13 mouse cellular contexts compared by ENCODE assay signal in the genomic region with DNA sequence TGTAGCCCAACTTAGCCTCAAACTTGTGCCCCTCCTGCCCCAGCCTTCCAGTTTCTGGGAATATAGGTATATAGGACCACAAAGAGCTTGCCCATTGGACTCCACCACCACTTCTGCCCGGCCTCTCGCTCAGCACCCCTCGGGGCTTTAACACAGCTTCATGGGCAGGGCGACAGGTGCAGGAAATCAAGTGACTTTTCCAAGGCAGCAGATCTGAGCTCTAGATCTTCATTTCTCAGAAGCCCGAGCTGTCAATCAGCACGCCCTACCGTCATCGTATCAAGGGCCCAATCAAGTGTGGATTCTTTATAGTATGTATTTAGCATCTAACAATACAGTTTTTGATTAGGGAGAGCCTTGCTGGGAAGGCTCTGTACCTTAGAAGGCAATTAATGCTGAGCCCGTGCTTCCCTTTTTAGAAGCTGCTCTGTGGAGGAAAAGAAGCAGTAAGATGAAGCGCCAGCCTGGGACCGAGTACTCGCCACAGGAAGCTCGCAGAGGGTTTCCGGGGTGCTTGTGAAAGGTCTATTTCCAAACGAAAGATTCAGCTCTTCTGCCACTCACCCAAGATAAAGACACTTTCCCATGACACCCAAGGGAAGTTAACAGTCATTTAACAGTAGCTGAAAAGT. TPM values are rescaled to one million over a fixed set of nuclear protein-coding genes. Genes with fewer than 3 reads are reported as not detected.
DNase-seq lines count a peak whose midpoint lies in the region; ATAC-seq and TF ChIP-seq lines count a peak whose summit lies in the region.
"Had no signal": no experiment of that assay in that cellular context is flagged by ENCODE, and none has a peak within 500 bp of the region (broad histone marks: within the 10 kb centered on the region; RNA-seq: fewer than 3 reads in every experiment).

No protein-coding gene starts in this region.

- no peak overlapping the region for H3K9ac ChIP-seq in heart, embryonic 14.5 days (ENCODE audit: low read length)
- H3K9ac ChIP-seq in heart, adult 2 months (ENCODE audit: low read depth, low read length) = no peak overlapping the region
- no peak overlapping the region for H3K9ac ChIP-seq in hindbrain, embryonic 16.5 days (ENCODE audit: low read depth, low read length)
- H3K9ac ChIP-seq: forebrain, embryonic 12.5 days; lung, embryonic 14.5 days; midbrain, embryonic 15.5 days had no signal

- no peak for ATAC-seq in heart, embryonic 14.5 days (ENCODE audit: insufficient number of reproducible peaks, insufficient read depth, low FRiP score, low read depth)
- peak; percentile 31 for ATAC-seq in neutrophil, adult 5-6 weeks (ENCODE audit: extremely low read depth, insufficient number of reproducible peaks, low FRiP score, poor library complexity, severe bottlenecking)
- no peak for ATAC-seq in hindbrain, embryonic 16.5 days
- ATAC-seq: midbrain, embryonic 15.5 days had no signal

- DNase-seq in heart, adult 2 months = no peak
- peak; percentile 49 for DNase-seq in CD4-positive helper T cell, adult 2 months (ENCODE audit: low read depth, low spot score)
- DNase-seq in gastrocnemius, postnatal 14 days = no peak
- DNase-seq in cerebellum, postnatal 4 days (ENCODE audit: low spot score in 2 of 2) = no peak
- DNase-seq: adrenal gland, postnatal 10 days; lung, embryonic 14.5 days had no signal

- H3K36me3 ChIP-seq in heart, embryonic 14.5 days (ENCODE audit: control insufficient read depth, insufficient read depth, low read length) = no peaks in the 10 kb centered on the region
- no peaks in the 10 kb centered on the region for H3K36me3 ChIP-seq in heart, adult 2 months (ENCODE audit: control insufficient read depth, insufficient read depth, low read length)
- H3K36me3 ChIP-seq in hindbrain, embryonic 16.5 days (ENCODE audit: control insufficient read depth, insufficient read depth, low read length) = no peaks in the 10 kb centered on the region
- H3K36me3 ChIP-seq: forebrain, embryonic 12.5 days; midbrain, embryonic 15.5 days had no signal

- H3K79me2 ChIP-seq in heart, adult 2 months (replicated peaks; ENCODE audit: control insufficient read depth, insufficient read depth, low read length) = no peaks in the 10 kb centered on the region

- peak overlapping the region; percentile 49 for H3K4me2 ChIP-seq in heart, embryonic 14.5 days (ENCODE audit: low read length)
- H3K4me2 ChIP-seq in hindbrain, embryonic 16.5 days (ENCODE audit: low read length) = no peak overlapping the region
- H3K4me2 ChIP-seq: forebrain, embryonic 12.5 days; lung, embryonic 14.5 days; midbrain, embryonic 15.5 days had no signal

- intact Hi-C loops in heart, adult 2 months (cut with DNase I) = no loop called here
- intact Hi-C loops in gastrocnemius, postnatal 14 days (cut with DNase I; ENCODE audit: low total_unique reads) = no loop called here

- no peak for TF ChIP-seq POLR2A in heart, adult 2 months (IDR thresholded peaks at IDR 0.05; ENCODE audit: insufficient read depth, low read depth, low read length)
- TF ChIP-seq POLR2A in cortical plate, adult 2 months (IDR thresholded peaks at IDR 0.05; ENCODE audit: extremely low read depth, insufficient read depth, low read length) = no peak

- H3K4me1 ChIP-seq in heart, embryonic 14.5 days (ENCODE audit: control insufficient read depth in 2 of 2, insufficient read depth in 2 of 2, low read length in 2 of 2) = peaks cover 0 to 4% of the 10 kb centered on the region in 2 experiments; a peak in 1 of 4 replicates
- H3K4me1 ChIP-seq in heart, adult 2 months (ENCODE audit: control insufficient read depth, insufficient read depth, low read length) = no peaks in the 10 kb centered on the region
- H3K4me1 ChIP-seq in cortical plate, adult 2 months (ENCODE audit: control insufficient read depth, insufficient read depth, low read length) = peaks cover 2% of the 10 kb centered on the region
- no peaks in the 10 kb centered on the region for H3K4me1 ChIP-seq in hindbrain, embryonic 16.5 days (ENCODE audit: control insufficient read depth, insufficient read depth, low read depth, low read length)
- H3K4me1 ChIP-seq: forebrain, embryonic 12.5 days; midbrain, embryonic 15.5 days had no signal

- H3K9me3 ChIP-seq in heart, embryonic 14.5 days (ENCODE audit: control insufficient read depth, low read length) = no peaks in the 10 kb centered on the region
- H3K9me3 ChIP-seq in hindbrain, embryonic 16.5 days (ENCODE audit: control insufficient read depth, low read length) = no peaks in the 10 kb centered on the region
- H3K9me3 ChIP-seq: forebrain, embryonic 12.5 days; midbrain, embryonic 15.5 days had no signal

- no peak for TF ChIP-seq CTCF in heart, adult 2 months (IDR thresholded peaks at IDR 0.05)
- no peak for TF ChIP-seq CTCF in cortical plate, adult 2 months (IDR thresholded peaks at IDR 0.05; ENCODE audit: extremely low read depth, insufficient read depth, low read length)

- H3K27ac ChIP-seq in heart, embryonic 14.5 days (replicated peaks in 1 of 2; ENCODE audit: control insufficient read depth in 1 of 2, insufficient read depth in 1 of 2, low read depth in 2 of 2, low read length in 2 of 2) = 0 out of 4 replicates have a peak overlapping the region, but pooled peaks of 1 of the 2 experiments have one; percentile 19
- H3K27ac ChIP-seq in heart, adult 2 months = no peak overlapping the region
- peak overlapping the region; percentile 88 for H3K27ac ChIP-seq in cortical plate, adult 2 months (ENCODE audit: insufficient read depth, low read length)
- H3K27ac ChIP-seq in hindbrain, embryonic 16.5 days (ENCODE audit: low read depth, low read length) = no peak overlapping the region
- H3K27ac ChIP-seq: forebrain, embryonic 12.5 days; midbrain, embryonic 15.5 days; stomach, postnatal 0 days had no signal

- no peaks in the 10 kb centered on the region for H3K27me3 ChIP-seq in heart, embryonic 14.5 days (ENCODE audit: control insufficient read depth, insufficient read depth, low read length)
- H3K27me3 ChIP-seq in heart, adult 2 months (ENCODE audit: control insufficient read depth, insufficient read depth, low read length) = no peaks in the 10 kb centered on the region
- H3K27me3 ChIP-seq in hindbrain, embryonic 16.5 days (replicated peaks; ENCODE audit: control insufficient read depth, insufficient read depth, low read length) = no peaks in the 10 kb centered on the region
- H3K27me3 ChIP-seq: forebrain, embryonic 12.5 days; midbrain, embryonic 15.5 days had no signal

- no peak overlapping the region for H3K4me3 ChIP-seq in heart, embryonic 14.5 days (ENCODE audit: control insufficient read depth in 1 of 2, insufficient read depth in 1 of 2, low read depth in 1 of 2, low read length in 2 of 2)
- no peak overlapping the region for H3K4me3 ChIP-seq in heart, adult 2 months
- H3K4me3 ChIP-seq in cortical plate, adult 2 months (ENCODE audit: insufficient read depth, low read length) = no peak overlapping the region
- H3K4me3 ChIP-seq in hindbrain, embryonic 16.5 days (ENCODE audit: low read length) = no peak overlapping the region
- H3K4me3 ChIP-seq: forebrain, embryonic 12.5 days; midbrain, embryonic 15.5 days had no signal

- WGBS in heart, embryonic 14.5 days = 50% methylated on average over 15 of the region's 15 CpGs
- 59% methylated on average over 15 of the region's 15 CpGs for WGBS in heart, adult 2 months
- 79% methylated on average over 15 of the region's 15 CpGs for WGBS in hindbrain, embryonic 16.5 days

- TF ChIP-seq EP300 in heart, adult 2 months (IDR thresholded peaks at IDR 0.05; ENCODE audit: insufficient read depth, low read depth, low read length) = no peak

RNA-seq across cellular contexts. Expression of a gene that starts 56.9 kb away (rescaled TPM):
- polyA plus RNA-seq in heart, embryonic 14.5 days (2014; fragmentation: Nextera tagmentation; extraction: Ambion mirVana) = 7.8 and 8.4 TPM in 2 replicates
- 1 to 10 TPM; 6.2 TPM for total RNA-seq in heart, adult 2 months (2021)
- polyA plus RNA-seq in heart, adult 2 months (2012; rRNA removed) = 2.6 and 5.1 TPM in 2 replicates
- 14.2 and 15.6 TPM in 2 replicates for polyA plus RNA-seq in cortical plate, adult 2 months (2012; rRNA removed)
- total RNA-seq in neutrophil, adult 5-6 weeks (2017) = 2.3 and 2.7 TPM in 2 replicates
- total RNA-seq in gastrocnemius, postnatal 14 days (2021) = 10 to 100 TPM in 1 of 2 experiments, 1 to 10 TPM in 1; 7.9 to 11.0 TPM
- 4.2 and 5.7 TPM in 2 replicates for polyA plus RNA-seq in hindbrain, embryonic 16.5 days (2015; fragmentation: Nextera tagmentation; extraction: Ambion mirVana)
